Mouse (Mus musculus) megakaryocyte-erythroid progenitor cell, adult 5-6 weeks (primary cell): ENCODE measurements around the gene Ccdc181. TPM values are rescaled to one million over a fixed set of nuclear protein-coding genes. Genes with fewer than 3 reads are reported as not detected.

Experiments
- ATAC-seq: replicated peaks from 2 replicates; pipeline ENCODE4 v1.8.0; 2016; ENCODE audit warnings: mild to moderate bottlenecking, inconsistent platforms; ENCODE audit not compliant: severe bottlenecking, poor library complexity, low FRiP score, low TSS enrichment
- total RNA-seq, 2 experiments: library from RNA; stranded (forward) in 1 of 2; stranded (reverse) in 1 of 2; fragments of 200-1000, 215-1000 nt in 1 of 2; fragments of >200 nt in 1 of 2; fragmentation: Nextera tagmentation in 1 of 2; gene quantifications; 2 replicates each; pipeline ENCODE4 v1.2.3; 2014 to 2017

The Ccdc181 gene
- total RNA-seq, 2 experiments from 2014 or later = 12.6 to 25.6 TPM

GRCm38 (mm10) chr1:164324878-164325277, 49.5 kb downstream of the Ccdc181 start:
- no peak for ATAC-seq

DNA sequence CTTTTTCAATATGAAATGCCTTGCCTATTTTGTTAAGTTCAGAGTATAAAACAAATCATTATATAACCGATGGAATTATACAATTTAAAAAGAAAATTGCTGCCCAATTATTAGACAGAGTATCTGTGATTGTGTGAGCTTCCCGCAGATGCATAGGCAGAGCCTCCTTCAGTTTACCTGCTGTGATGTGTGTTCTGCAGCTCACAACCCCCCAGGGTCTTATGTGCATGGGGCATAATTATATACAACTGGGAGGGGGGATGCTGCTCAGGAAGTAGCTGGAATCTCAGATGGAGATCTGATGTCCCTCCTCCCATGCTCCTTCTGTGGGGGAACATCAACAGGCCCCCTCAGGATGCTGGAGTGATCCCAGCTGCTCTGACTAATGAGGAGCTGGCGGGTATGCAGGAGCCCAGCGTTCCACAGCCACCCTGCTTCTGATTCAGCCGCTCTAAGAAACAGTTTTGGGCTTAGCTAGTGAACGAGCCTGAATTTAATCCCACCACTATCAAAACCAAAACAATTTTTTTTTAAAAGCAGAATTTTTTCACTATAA, 51.3 kb downstream of the Ccdc181 start:
- no peak for ATAC-seq

GRCm38 (mm10) chr1:164327764-164328163, 52.4 kb downstream of the Ccdc181 start:
- ATAC-seq = no peak

DNA sequence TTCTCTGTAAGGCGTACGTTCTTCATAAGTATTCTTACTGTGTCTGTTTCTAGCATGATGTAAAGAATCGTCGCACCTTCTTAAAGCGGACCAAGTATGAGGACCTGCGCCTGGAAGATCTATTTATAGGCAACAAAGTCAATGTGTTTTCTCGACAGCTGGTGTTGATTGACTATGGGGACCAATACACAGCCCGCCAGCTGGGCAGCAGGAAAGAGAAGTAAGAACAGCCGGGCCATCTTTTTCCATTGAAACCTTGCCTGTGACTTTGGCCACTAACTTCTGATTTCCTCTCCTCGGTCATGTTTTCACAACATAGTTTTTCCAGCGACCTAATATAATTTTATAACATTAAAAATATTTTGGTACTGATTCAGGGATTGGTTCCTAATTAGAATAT, 57.2 kb downstream of the Ccdc181 start:
- no peak for ATAC-seq

- no peak for ATAC-seq
Observed at GRCm38 (mm10) chr1:164335435-164335834, 60.0 kb downstream of the Ccdc181 start.

DNA sequence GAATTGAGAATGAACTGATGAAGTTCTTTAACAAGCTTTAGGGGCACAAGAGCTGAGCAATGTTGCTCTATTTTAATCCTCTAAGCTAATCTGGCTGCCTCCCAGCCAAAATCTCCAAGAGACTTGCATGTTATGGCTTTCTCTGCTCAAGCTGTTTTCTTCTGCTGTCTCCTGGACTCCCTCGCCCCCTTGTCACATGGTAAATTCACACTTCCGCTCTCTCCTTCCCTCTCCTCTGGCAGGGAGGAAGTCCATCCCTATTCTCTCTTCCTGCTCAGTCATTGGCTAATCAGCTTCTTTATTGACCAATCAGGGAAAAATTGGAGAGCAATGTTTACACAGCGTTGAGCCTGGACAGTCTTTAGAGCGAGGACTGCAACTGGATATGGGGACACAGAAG, 60.5 kb downstream of the Ccdc181 start:
- ATAC-seq = no peak

Other genes with a start within 250 kb of the Ccdc181 start
- not detected in 2 replicates for gene Sele, start 227.4 kb upstream of the Ccdc181 start, total RNA-seq (2014; fragmentation: Nextera tagmentation)
- gene Sele, start 227.4 kb upstream of the Ccdc181 start, total RNA-seq (2017) = not detected in 2 replicates
- gene Sell, start 213.6 kb upstream of the Ccdc181 start, total RNA-seq (2014; fragmentation: Nextera tagmentation) = 5.4 and 8.0 TPM in 2 replicates
- gene Sell, start 213.6 kb upstream of the Ccdc181 start, total RNA-seq (2017) = 15.1 and 20.2 TPM in 2 replicates
- gene Selp, start 160.3 kb upstream of the Ccdc181 start, total RNA-seq (2014; fragmentation: Nextera tagmentation) = 0.98 TPM in 1 of 2 replicates, not detected in the other
- gene Selp, start 160.3 kb upstream of the Ccdc181 start, total RNA-seq (2017) = 0.04 and 0.38 TPM in 2 replicates
- 0.94 TPM in 1 of 2 replicates, not detected in the other for gene F5, start 123.7 kb upstream of the Ccdc181 start, total RNA-seq (2014; fragmentation: Nextera tagmentation)
- 0.42 and 0.46 TPM in 2 replicates for gene F5, start 123.7 kb upstream of the Ccdc181 start, total RNA-seq (2017)
- 11.2 and 12.1 TPM in 2 replicates for gene Slc19a2, start 26.5 kb upstream of the Ccdc181 start, total RNA-seq (2014; fragmentation: Nextera tagmentation)
- 7.7 and 9.4 TPM in 2 replicates for gene Slc19a2, start 26.5 kb upstream of the Ccdc181 start, total RNA-seq (2017)
- 29.0 and 43.7 TPM in 2 replicates for gene Nme7, start 28.5 kb downstream of the Ccdc181 start, total RNA-seq (2014; fragmentation: Nextera tagmentation)
- 62.6 and 67.7 TPM in 2 replicates for gene Nme7, start 28.5 kb downstream of the Ccdc181 start, total RNA-seq (2017)
- gene Blzf1, start 31.9 kb downstream of the Ccdc181 start, total RNA-seq (2014; fragmentation: Nextera tagmentation) = 20.3 and 23.3 TPM in 2 replicates
- 42.8 and 43.0 TPM in 2 replicates for gene Blzf1, start 31.9 kb downstream of the Ccdc181 start, total RNA-seq (2017)
- 1.8 and 15.5 TPM in 2 replicates for gene Atp1b1, start 182.8 kb downstream of the Ccdc181 start, total RNA-seq (2014; fragmentation: Nextera tagmentation)
- 5.1 TPM in 1 of 2 replicates, not detected in the other for gene Atp1b1, start 182.8 kb downstream of the Ccdc181 start, total RNA-seq (2017)